Mouse (Mus musculus) G1E (cell line): ENCODE data around the gene Gzmm. TPM values are rescaled to one million over a fixed set of nuclear protein-coding genes. Genes with fewer than 3 reads are reported as not detected.

Experiments
- ATAC-seq: 2 replicates; pipeline ENCODE4 v1.8.0; 2016; ENCODE audit warnings: mild to moderate bottlenecking; ENCODE audit not compliant: insufficient number of reproducible peaks, poor library complexity, low FRiP score, severe bottlenecking; ENCODE audit errors: extremely low read depth
- DNase-seq: peaks from one replicate; pipeline ENCODE4 v3.0.0; 2012; ENCODE audit warnings: low spot score
- H3K27me3 ChIP-seq: 2 replicates; pipeline ENCODE4 v1.6.1; 2012; ENCODE audit warnings: mild to moderate bottlenecking, low read length, inconsistent platforms; ENCODE audit not compliant: insufficient read depth
- H3K36me3 ChIP-seq: replicated peaks from 2 replicates; pipeline ENCODE3; 2012; ENCODE audit warnings: mild to moderate bottlenecking, inconsistent platforms
- H3K4me1 ChIP-seq: 2 replicates; pipeline ENCODE4 v1.6.1; 2012; ENCODE audit warnings: low read depth, low read length, inconsistent platforms, mixed read lengths; ENCODE audit not compliant: insufficient read depth
- H3K4me3 ChIP-seq: 2 replicates; pipeline ENCODE4 v1.5.1; 2012; ENCODE audit warnings: low read depth, mild to moderate bottlenecking, inconsistent platforms, low read length, moderate library complexity, mixed read lengths
- H3K9me3 ChIP-seq: replicated peaks from 2 replicates; pipeline ENCODE4 v1.6.1; 2012; ENCODE audit warnings: inconsistent platforms
- CTCF ChIP-seq: IDR thresholded peaks from 2 replicates; pipeline ENCODE4 v1.5.1; 2012; ENCODE audit warnings: low read depth, low read length, inconsistent platforms, mixed read lengths
- GATA1 ChIP-seq: IDR thresholded peaks from 2 replicates; pipeline ENCODE4 v1.6.1; 2012; ENCODE audit warnings: borderline replicate concordance, low read length, inconsistent platforms, mixed read lengths
- GATA2 ChIP-seq: IDR thresholded peaks from 2 replicates; pipeline ENCODE4 v1.6.1; 2012; ENCODE audit warnings: low read depth, low read length, inconsistent platforms, borderline replicate concordance
- POLR2AphosphoS5 ChIP-seq: IDR thresholded peaks from 2 replicates; pipeline ENCODE4 v1.6.1; 2012; ENCODE audit warnings: low read depth, low read length, inconsistent platforms; ENCODE audit not compliant: insufficient replicate concordance
- TAL1 ChIP-seq: conservative IDR thresholded peaks from 2 replicates; pipeline ENCODE4 v1.6.1; 2012; ENCODE audit warnings: low read depth, low read length, inconsistent platforms, mixed read lengths
- polyA plus RNA-seq: library from polyadenylated mRNA; stranded (reverse); fragments of >175 nt; gene quantifications from 2 replicates; pipeline ENCODE4 v1.2.3, GENCODE M21; 2012
- total RNA-seq, 2 experiments: library from RNA; stranded (forward) in 1 of 2; stranded (reverse) in 1 of 2; fragments of 200-1000 nt in 1 of 2; fragments of >200 nt in 1 of 2; fragmentation: Nextera tagmentation in 1 of 2; gene quantifications; 2 replicates each; pipeline ENCODE4 v1.2.3; 2014 to 2017

The Gzmm gene
- total and polyA plus RNA-seq, 3 experiments = 0.28 to 0.33 TPM; not detected in 1

GRCm38 (mm10) chr10:79691986-79692548 is 3.2 kb downstream of the Gzmm start:
- DNase-seq (no peak), ATAC-seq (no peak)
- H3K9me3 ChIP-seq = peaks cover 6% of the 10 kb centered on the region
- peaks cover 11% of the 10 kb centered on the region for H3K27me3 ChIP-seq
- no peak; the same call in 1 of the 2 replicates for TF ChIP-seq CTCF
- TF ChIP-seq GATA2 = no peak
- no peak for TF ChIP-seq TAL1
- no peak for TF ChIP-seq GATA1
- no peak for TF ChIP-seq POLR2AphosphoS5
- H3K36me3 ChIP-seq = peaks cover 41% of the 10 kb centered on the region
- H3K4me1 ChIP-seq = peaks cover 15% of the 10 kb centered on the region
- H3K4me3 ChIP-seq = no peak overlapping the region

- H3K9me3 ChIP-seq = peaks cover 6% of the 10 kb centered on the region
- H3K36me3 ChIP-seq = peaks cover 24% of the 10 kb centered on the region
- DNase-seq (no peak), ATAC-seq (no peak)
- TF ChIP-seq TAL1 (no peak), GATA1 (no peak), GATA2 (no peak), CTCF (no peak), POLR2AphosphoS5 (no peak)
- peaks cover 24% of the 10 kb centered on the region for H3K27me3 ChIP-seq
- peaks cover 8% of the 10 kb centered on the region for H3K4me1 ChIP-seq
- H3K4me3 ChIP-seq = no peak overlapping the region
These were observed 5.0 kb downstream of the Gzmm start for GRCm38 (mm10) chr10:79693580-79694378.

GRCm38 (mm10) chr10:79694379-79694655 is 5.5 kb downstream of the Gzmm start:
- Histone ChIP-seq H3K36me3 (peaks cover 18% of the 10 kb centered on the region), H3K4me3 (no peak overlapping the region), H3K27me3 (peaks cover 24% of the 10 kb centered on the region), H3K4me1 (peaks cover 7% of the 10 kb centered on the region), H3K9me3 (peaks cover 6% of the 10 kb centered on the region)
- no peak for ATAC-seq
- TF ChIP-seq GATA2 (no peak), TAL1 (no peak), GATA1 (no peak), CTCF (no peak), POLR2AphosphoS5 (no peak)
- DNase-seq = no peak

GRCm38 (mm10) chr10:79695231-79696128 is 6.7 kb downstream of the Gzmm start:
- peaks cover 8% of the 10 kb centered on the region for H3K36me3 ChIP-seq
- H3K4me1 ChIP-seq = peaks cover 7% of the 10 kb centered on the region
- peaks cover 28% of the 10 kb centered on the region for H3K27me3 ChIP-seq
- H3K4me3 ChIP-seq = no peak overlapping the region
- peak; percentile 60 for ATAC-seq
- peak; percentile 82 for DNase-seq
- TF ChIP-seq CTCF = peak; percentile 96
- no peak for TF ChIP-seq POLR2AphosphoS5
- peaks cover 6% of the 10 kb centered on the region for H3K9me3 ChIP-seq

- Histone ChIP-seq H3K27me3 (peaks cover 30% of the 10 kb centered on the region), H3K36me3 (peaks cover 6% of the 10 kb centered on the region), H3K9me3 (peaks cover 6% of the 10 kb centered on the region), H3K4me1 (peaks cover 7% of the 10 kb centered on the region), H3K4me3 (no peak overlapping the region)
- ATAC-seq (no peak), DNase-seq (no peak)
- TF ChIP-seq POLR2AphosphoS5 = no peak
- no peak for TF ChIP-seq GATA2
- TF ChIP-seq GATA1 = no peak
- no peak for TF ChIP-seq TAL1
- TF ChIP-seq CTCF = no peak
These were observed 7.4 kb downstream of the Gzmm start for GRCm38 (mm10) chr10:79696129-79696651.

- DNase-seq (no peak), ATAC-seq (no peak)
- TF ChIP-seq POLR2AphosphoS5 (no peak), GATA2 (no peak), TAL1 (no peak)
- Histone ChIP-seq H3K36me3 (no peaks in the 10 kb centered on the region), H3K4me1 (peaks cover 8% of the 10 kb centered on the region), H3K27me3 (peaks cover 30% of the 10 kb centered on the region), H3K4me3 (no peak overlapping the region), H3K9me3 (no peaks in the 10 kb centered on the region)
These were observed 9.1 kb downstream of the Gzmm start for GRCm38 (mm10) chr10:79697916-79698315.
